Mouse (Mus musculus) cerebellum, postnatal 10 days (tissue): ENCODE measurements at regions not wholly inside any gene's neighbourhood (a gene's known extent, or its start where the extent isn't known, plus 50 kb on each side); places are given as distances from the start of the nearest gene placed in this dataset.

Experiments used
- DNase-seq, 2 experiments: peaks; one replicate each; pipeline ENCODE4 v3.0.0; 2021; ENCODE audit warnings: mixed read lengths in 2 of 2

GRCm38 (mm10) chr16:39512774-39513173 lies 471.4 kb upstream of the Lsamp start:
- no peak for DNase-seq

DNA sequence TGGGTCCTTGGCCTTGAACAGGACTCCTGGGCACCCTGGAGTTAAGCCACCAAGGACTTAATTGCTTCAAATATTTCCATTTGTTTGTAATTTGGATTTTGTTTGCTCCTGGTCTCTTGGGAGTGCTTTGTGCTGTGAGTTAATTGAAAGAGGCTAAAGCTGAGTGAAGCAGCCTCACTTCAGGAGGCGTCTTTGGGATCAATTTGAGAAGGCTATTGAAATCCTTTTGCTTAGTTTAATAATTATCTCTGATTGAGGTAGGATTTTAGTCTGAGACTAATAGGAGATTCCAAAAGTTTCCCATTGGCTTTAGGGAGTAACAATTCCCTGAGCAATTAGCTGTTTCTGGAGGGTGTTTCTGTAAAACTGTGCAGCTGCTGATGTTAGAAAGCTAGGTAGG lies 470.5 kb upstream of the Lsamp start:
- DNase-seq: no peak

- peak; percentile 76 to 77 for DNase-seq
Measured at GRCm38 (mm10) chr16:39531106-39531505, 453.1 kb upstream of the Lsamp start.

GRCm38 (mm10) chr16:39532770-39533169 lies 451.4 kb upstream of the Lsamp start:
- peak; percentile 3 to 15 for DNase-seq

GRCm38 (mm10) chr16:39533351-39533750 lies 450.8 kb upstream of the Lsamp start:
- peak; percentile 72 to 73 for DNase-seq

DNA sequence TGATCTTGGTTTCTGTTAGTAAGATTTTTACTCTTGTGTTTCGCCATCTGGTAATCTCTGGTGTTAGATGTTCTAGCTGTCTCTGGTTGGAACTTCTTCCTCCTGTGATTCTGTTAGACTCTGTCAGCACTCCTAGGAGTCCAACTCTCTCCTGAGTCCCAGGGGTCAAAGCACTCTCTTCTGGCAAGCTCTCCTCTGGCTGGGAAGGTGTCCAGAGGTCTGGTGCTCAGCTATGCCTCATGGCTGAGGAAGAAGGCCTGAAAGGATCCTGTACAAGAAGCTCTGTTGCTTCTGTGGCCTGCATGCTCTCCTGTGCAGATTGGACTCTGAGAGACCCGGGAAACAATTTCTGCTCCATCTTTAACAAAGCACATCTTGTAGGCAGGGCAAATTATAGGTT lies 430.8 kb upstream of the Lsamp start:
- peak; percentile 13 to 47 for DNase-seq

- no peak for DNase-seq
Measured at GRCm38 (mm10) chr16:39576620-39577019, 407.5 kb upstream of the Lsamp start.

DNA sequence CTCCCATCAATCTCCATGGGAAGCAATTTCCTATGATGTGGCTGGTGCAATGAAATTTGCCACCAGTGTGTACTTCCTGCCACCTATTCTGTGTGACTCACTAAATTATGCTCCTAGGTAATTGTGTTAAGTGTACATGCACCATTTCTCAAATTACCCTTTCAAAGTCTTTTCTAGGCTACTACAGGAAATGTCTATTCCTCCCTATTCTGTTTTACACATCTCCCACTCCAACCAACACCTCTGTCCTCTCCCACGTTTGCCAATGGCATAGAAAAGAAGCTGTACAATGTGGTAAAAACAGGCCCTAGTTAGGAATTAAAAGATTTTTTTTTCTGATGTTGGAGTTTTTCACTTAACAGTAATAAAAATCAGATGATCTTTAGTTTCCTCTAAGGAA lies 404.5 kb upstream of the Lsamp start:
- DNase-seq: no peak
